Mouse (Mus musculus): ENCODE data around the gene Ttk.

Ttk gene

GRCm38 (mm10) chr9:83893767-83894330 lies 59.4 kb downstream of the Ttk start:
- peak; percentile 43 for DNase-seq (ENCODE audit: low read depth)

GRCm38 (mm10) chr9:83902086-83902485 lies 67.6 kb downstream of the Ttk start:
- DNase-seq (ENCODE audit: low read depth): no peak

- DNase-seq (ENCODE audit: low read depth): peak; percentile 64
Observed at GRCm38 (mm10) chr9:83905820-83906219, 71.3 kb downstream of the Ttk start.

GRCm38 (mm10) chr9:83907017-83907416 lies 72.5 kb downstream of the Ttk start:
- no peak for DNase-seq (ENCODE audit: low read depth)

- DNase-seq (ENCODE audit: low read depth): no peak
Observed at GRCm38 (mm10) chr9:83909836-83910235, 75.3 kb downstream of the Ttk start.

- no peak for DNase-seq (ENCODE audit: low read depth)
Observed at GRCm38 (mm10) chr9:83910926-83911325, 76.4 kb downstream of the Ttk start.
